Mouse (Mus musculus): ENCODE measurements around the gene Ifi35. TPM values are rescaled to one million over a fixed set of nuclear protein-coding genes. Genes with fewer than 3 reads are reported as not detected.
"Not testable (repeated sequence)": the region's sequence is repeated elsewhere in the genome, so short reads cannot be mapped to it uniquely, and the experiment has no call there.

Ifi35 gene
- 10 to 100 TPM; 23.0 to 24.9 TPM for total RNA-seq (2021)
- long read RNA-seq, experiment 1, transcript Ifi35-201 (7 exons, 1,362 nt), result major isoform, 26 of 32 reads
- long read RNA-seq, experiment 1, partial matches to known transcripts, result 2 of 32 reads
- long read RNA-seq, experiment 1, other reads (novel, unspliced or antisense), result 4 of 32 reads
- long read RNA-seq, experiment 2, transcript Ifi35-201 (7 exons, 1,362 nt), result major isoform, 20 of 26 reads
- long read RNA-seq, experiment 2, partial matches to known transcripts, result 3 of 26 reads
- long read RNA-seq, experiment 2, other reads (novel, unspliced or antisense), result 3 of 26 reads

DNA sequence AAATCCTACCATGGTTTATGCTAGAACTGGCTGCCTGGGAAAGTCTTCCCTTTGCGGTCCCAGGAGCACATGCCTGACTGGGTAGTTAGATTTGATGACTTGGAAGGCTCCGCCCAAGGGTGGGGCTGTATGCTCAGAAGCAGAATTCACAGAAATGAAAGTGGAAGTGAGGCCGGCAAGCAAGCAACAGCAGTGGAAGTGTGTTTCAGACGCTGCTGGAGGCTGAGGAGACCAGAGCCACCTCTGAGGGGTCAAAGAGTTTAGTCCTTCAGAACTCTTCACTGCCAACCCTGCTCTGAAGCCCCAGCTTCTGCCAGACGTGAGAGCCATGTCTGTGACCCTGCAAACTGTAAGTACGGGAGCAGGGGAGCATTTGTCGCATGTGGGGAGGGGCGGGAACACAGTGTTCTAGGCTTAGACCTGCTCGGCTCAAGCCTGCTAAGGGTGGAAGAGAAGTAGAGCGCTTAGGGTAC, at the start of gene Ifi35:
Ifi35 (plus strand) TSS at position 134 of the 473 bp plus-strand sequence.
- peak; percentile 86 for DNase-seq

- no peak for DNase-seq
These were observed 32.9 kb upstream of the Ifi35 start for GRCm38 (mm10) chr11:101415306-101415705.

DNA sequence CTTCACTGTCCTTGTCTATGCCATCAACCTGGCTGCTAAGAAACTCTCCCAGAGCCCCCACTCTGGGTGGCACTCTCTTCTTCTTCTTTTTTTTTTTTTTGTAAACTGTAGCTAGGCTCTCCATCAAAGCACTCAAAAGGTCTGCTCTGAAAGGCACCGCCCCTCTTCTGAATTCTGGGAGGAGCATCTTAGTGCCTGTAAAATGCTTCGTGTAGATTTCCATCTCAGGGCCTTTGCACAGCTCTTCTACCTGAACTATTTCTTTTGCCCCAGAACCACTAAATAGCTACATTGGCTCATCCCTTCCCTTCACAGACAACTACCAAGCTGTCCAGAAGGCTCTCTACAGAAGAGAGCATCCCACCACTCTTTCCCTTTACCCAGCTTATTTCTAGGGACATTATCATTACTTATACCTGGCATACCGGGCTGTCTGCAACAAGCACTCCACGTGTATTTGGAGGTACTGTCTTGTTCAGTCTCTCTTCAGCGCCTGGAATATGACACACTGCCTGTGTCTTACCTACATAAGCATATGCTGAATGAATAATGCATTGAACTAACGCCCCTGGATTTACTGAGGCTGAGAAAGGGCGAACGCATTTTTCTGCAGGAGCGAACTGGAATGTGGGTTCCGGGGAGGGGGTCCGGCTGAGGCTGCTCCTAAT, 31.6 kb upstream of the Ifi35 start:
- DNase-seq, result no peak

DNA sequence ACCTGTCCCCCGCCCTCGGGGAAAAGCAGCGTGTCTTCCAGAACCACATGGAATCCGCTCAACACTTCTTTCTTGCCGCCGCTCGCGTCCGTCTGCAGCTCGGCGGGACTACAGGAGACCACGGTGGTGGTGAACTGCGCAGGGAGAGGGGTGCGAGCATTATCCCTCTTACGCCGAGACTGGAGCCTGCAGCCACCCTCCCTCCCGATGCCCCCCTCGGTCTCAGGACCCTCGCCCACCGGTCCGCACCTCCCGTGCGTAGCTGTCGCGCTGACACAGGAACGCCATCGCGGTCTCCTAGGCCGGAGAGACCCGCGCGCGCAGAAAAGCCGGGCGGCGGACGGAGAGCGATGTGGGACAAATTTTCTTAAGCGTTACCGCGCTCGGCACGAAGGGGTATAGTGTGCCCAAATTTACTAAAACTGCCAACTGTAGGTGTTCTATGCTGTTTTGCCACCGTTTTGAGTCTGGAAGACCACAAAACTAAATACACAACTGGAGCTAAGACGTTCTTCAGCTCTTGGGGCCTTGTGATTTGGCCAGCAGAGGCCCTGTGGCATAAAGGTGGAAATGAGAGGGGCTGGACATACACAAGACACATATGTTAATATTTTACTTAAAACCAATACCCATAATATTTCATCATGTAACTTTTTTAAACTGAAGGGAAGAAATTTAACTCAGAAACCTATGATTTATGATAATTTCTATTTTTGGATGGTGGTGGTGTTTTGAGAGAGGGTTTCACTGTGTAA, 30.9 kb upstream of the Ifi35 start, which contains the start of gene Aarsd1:
Aarsd1 (minus strand) TSS at position 515 of the 755 bp plus-strand sequence.
- DNase-seq, result peak; percentile 95

DNA sequence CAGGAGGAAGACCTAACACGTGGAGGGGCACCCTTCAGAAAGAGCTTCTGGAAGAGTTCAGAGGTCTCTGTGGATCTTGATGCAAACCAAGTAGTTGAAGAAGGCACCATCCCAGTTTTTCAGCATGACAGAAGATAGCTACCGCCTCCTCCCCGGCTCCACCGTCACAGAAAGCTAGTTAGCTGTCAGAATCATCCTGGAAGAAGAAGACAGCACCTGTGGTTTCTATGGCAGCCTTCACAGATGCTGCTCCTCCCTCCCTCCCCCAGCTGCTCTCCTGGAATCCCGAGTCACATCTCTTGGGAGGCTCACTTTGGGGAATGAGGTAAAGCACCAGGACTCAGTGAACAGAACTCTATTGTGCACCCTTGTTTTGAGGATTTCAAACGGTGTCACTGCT, 29.2 kb upstream of the Ifi35 start:
- DNase-seq, result no peak

DNA sequence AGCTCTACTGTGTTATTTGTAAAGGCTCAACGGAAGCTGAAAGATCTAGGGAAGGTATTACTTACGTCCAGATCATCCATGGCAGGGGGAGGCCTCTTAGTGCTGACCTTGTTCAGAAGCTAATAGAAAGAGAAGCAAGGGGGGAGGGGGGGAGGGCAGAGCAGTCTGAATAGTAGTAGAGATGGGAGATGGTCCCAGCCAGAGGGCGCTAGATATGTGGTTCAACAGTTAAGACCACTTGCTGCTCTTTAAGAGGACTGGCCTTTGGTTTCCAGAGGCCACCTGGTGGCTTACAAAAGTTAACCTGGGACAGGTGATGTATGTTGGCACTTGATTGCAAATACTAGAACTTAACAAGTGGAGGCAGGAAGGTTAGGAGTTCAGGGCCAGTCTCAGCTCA, 28.6 kb upstream of the Ifi35 start:
- no peak for DNase-seq

DNA sequence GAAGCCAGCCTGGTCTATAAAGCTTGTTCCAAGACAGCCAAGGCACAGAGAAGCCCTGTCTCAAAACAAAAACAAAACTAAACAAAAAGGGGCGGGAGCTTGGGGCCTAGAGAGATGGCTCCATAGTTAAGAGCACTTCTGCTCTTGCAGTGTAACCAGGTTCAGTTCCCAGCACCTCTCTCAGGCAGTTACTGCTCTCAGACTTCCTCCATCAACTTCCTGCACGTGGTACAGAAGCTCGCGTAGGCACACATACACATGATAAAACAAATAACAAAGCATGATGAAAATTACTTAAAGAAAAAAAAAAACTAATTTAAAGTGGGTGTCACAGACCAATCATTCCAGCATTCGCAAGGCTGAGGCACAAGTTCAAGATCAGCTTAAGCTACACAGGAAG, 28.1 kb upstream of the Ifi35 start:
- DNase-seq, result no peak

DNA sequence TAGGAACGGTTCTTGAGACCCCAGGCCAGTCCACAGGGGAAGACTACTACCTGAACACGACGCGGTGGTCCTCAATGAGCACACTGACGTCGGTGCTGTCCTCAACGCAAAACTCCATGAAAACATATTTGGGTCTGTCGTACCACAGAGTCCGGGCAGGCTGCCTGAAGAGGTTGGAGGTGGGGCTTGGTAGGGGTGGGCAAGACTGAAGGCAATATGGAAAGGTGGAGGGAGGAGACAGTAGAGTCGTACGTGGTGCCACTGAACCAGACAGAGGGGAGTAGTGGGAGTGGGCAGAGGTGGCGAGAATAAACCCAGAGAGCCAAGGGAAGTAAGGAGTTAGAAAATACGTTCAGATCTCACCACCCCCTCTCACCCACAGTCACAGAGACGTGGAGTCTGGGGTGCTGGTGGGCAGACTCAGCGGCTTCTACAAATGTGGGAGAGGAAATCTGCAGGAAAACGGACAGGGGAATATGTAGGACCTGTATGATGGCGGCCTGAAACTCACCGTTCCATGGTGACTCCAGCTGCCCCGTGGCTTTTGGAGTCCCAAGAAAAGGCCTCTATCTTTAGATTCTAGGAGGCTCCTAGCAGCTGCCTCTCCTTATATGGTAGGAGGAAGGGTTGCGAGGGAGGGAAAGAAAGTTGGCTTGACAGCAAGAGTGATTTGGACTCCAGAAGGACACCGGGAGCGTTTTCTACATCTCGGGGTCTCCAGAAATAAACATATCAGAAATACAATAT, 23.9 kb upstream of the Ifi35 start, which contains the start of gene Gm27029:
Gm27029 (minus strand) TSS at position 692 of the 747 bp plus-strand sequence.
- DNase-seq, result peak; percentile 33

GRCm38 (mm10) chr11:101424925-101425813, 23.0 kb upstream of the Ifi35 start, which contains the start of the genes Rundc1 and Ptges3l:
Gene Rundc1, plus strand, starts transcription at chr11:101425085.
Gene Ptges3l, minus strand, starts transcription at chr11:101425333.
- DNase-seq, result peak; percentile 99

DNA sequence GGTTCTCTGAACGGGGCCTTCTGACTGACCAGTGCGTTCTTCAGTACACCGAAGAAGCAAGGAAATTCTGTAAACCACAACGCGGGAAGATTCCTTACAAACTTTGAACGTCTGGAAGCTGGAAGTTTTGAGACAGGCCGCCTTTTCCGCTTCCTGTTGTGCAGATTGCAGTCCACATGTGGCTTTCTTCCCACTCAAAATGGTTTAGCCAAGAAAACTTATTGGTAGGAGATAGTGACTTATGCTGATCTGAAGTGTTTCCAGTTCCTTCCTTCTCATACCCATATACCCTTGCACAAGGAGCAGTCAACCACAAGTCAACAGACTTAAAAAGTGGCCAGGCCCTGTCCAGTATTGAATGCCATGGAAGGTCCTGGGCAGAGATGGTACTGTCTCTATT, 22.0 kb upstream of the Ifi35 start:
- DNase-seq, result no peak

DNA sequence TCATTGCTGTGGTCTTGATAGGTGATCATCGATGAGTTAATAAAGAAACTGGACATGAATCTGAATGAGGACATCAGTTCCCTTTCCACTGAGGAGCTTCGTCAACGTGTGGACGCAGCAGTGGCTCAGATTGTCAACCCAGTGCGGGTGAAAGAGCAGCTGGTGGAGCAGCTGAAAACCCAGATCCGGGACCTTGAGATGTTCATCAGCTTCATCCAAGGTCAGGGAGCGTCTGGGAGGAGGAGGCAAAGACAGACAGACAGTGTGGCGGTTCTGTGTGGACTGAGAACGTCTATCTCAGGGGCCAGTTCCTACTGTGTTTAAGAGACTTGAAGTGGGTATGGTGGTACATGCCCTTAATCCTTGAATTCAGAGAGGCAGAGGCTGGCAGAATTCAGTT, 16.9 kb upstream of the Ifi35 start:
- peak; percentile 31 for DNase-seq

DNA sequence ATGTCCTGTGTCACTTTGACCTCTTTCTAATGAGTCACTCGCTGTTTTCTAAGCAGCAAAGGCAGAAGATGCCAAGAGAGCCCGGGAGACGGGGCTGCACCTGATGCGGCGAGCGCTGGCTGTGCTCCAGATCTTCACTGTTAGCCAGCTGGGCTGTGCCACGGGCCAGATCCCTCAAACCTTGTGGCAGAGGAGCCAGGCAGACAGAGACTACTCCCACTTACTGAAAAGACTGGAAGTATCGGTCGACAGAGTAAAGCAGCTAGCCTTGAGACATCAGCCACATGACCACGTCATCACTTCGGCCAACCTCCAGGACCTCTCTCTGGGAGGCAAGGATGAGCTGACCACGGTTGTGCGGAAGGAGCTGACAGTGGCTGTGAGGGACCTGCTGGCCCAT, 14.8 kb upstream of the Ifi35 start:
- DNase-seq, result peak; percentile 18

- DNase-seq, result no peak
These were observed 12.4 kb upstream of the Ifi35 start for GRCm38 (mm10) chr11:101435831-101436230.

DNA sequence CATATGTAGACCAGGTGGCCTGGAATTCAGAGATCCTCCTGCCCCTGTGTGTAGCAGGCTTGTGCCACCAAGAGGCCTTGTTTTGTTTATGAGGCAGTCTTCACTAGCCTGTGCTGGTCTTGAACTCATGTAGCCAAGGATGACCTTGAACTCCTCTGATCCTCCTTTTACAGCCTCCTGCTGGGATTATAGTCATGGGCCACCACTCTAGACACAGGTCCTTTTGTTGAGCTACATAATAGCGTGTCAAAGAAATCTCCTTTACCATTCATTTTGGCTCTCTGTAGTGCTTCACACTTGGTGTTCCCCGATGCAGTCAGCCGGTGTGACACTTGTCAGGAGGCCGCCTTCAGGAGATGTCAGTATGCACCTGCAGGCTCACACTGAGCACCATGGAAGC, 11.3 kb upstream of the Ifi35 start:
- DNase-seq, result no peak

DNA sequence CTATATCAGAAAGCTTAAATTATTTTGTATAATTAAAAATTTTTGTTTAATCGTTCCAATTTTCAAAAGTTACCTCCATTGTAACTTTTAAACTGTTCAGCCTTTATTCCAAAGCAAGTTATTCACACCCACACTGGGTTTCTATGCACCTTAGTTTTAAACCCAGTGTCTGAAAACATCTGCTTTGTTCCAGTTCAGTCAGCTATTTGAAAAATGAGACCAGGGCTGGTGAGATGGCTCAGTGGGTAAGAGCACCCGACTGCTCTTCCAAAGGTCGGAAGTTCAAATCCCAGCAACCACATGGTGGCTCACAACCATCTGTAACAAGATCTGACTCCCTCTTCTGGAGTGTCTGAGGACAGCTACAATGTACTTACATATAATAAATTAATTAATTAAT, 10.2 kb upstream of the Ifi35 start:
- DNase-seq, result not testable (repeated sequence)

GRCm38 (mm10) chr11:101441450-101442126, 6.6 kb upstream of the Ifi35 start:
- not testable (repeated sequence) for DNase-seq

- peak; percentile 96 for DNase-seq
These were observed 6.0 kb upstream of the Ifi35 start, which contains the start of gene Rpl27 for GRCm38 (mm10) chr11:101442127-101442693. Gene Rpl27, plus strand, starts transcription at chr11:101442298.

GRCm38 (mm10) chr11:101442760-101443159, 5.4 kb upstream of the Ifi35 start:
- no peak for DNase-seq

DNA sequence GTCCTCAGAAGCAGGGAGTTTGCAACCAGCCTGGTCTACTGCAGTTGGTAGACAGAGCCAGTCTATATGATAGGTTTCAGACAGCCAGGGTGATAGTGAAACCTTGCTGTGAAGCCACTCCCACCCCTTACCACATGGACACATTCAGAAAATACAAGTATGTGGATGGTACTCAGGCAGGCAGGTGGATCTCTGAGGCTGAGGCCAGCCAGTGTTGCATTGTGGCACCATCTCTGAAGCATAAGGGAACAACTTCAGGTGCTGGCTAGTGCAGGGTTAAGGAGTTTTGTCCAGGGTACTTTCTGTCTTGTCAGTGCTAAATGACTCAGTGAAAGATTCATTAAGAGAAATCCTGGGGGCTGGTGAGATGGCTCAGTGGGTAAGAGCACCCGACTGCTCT, 1.9 kb upstream of the Ifi35 start:
- DNase-seq, result no peak

DNA sequence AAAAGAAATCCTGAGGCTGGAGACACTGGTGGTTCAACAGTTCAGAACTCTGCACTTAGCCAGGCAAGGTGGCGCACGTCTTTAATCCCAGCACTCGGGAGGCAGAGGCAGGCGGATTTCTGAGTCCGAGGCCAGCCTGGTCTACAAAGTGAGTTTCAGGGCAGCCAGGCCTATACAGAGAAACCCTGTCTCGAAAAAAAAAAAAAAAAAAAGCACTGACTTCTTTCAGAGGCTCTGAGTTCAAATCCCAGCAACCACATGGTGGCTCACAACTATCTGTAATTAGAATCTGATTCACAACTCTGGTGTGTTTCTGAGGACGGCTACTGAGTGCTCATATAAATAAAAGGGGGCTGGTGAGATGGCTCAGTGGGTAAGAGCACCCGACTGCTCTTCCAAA, 1.3 kb upstream of the Ifi35 start:
- not testable (repeated sequence) for DNase-seq
